Mouse (Mus musculus) limb, embryonic 14.5 days (tissue): Measurements from ENCODE around the gene Olfr62. TPM values are rescaled to one million over a fixed set of nuclear protein-coding genes. Genes with fewer than 3 reads are reported as not detected.

ENCODE experiments used
- ATAC-seq: fragments of 200-750 bp; cut with Nextera tagmentation; 2 replicates; pipeline ENCODE4 v1.8.0; 2017; ENCODE audit warnings: low read depth, moderate number of reproducible peaks, moderate TSS enrichment; ENCODE audit not compliant: low FRiP score
- DNase-seq: peaks from one replicate; pipeline ENCODE4 v3.0.0-alpha.2; 2015; ENCODE audit warnings: low spot score
- H3K27ac ChIP-seq: fragments of 300-500 bp; sonication (generic); replicated peaks from 2 replicates; pipeline ENCODE4 v1.5.1; 2014; ENCODE audit warnings: low read depth, mild to moderate bottlenecking, low read length, moderate library complexity, mixed read lengths
- H3K27me3 ChIP-seq: fragments of 300-500 bp; sonication (generic); 2 replicates; pipeline ENCODE4 v1.6.1; 2014; ENCODE audit warnings: low read length, mixed read lengths; ENCODE audit not compliant: control insufficient read depth, insufficient read depth
- H3K36me3 ChIP-seq: fragments of 300-500 bp; sonication (generic); 2 replicates; pipeline ENCODE4 v1.6.1; 2014; ENCODE audit warnings: mild to moderate bottlenecking, low read length, moderate library complexity, mixed read lengths; ENCODE audit not compliant: control insufficient read depth, insufficient read depth
- H3K4me1 ChIP-seq: fragments of 300-500 bp; sonication (generic); 2 replicates; pipeline ENCODE4 v1.6.1; 2014; ENCODE audit warnings: antibody characterized with exemption, low read length, mixed read lengths; ENCODE audit not compliant: control insufficient read depth, insufficient read depth
- H3K4me2 ChIP-seq: fragments of 300-500 bp; sonication (generic); replicated peaks from 2 replicates; pipeline ENCODE4 v1.6.1; 2014; ENCODE audit warnings: low read depth, mild to moderate bottlenecking, low read length, moderate library complexity; ENCODE audit not compliant: severe bottlenecking
- H3K4me3 ChIP-seq: fragments of 300-500 bp; sonication (generic); replicated peaks from 2 replicates; pipeline ENCODE4 v1.5.1; 2014; ENCODE audit warnings: low read length
- H3K9ac ChIP-seq: fragments of 300-500 bp; sonication (generic); 2 replicates; pipeline ENCODE4 v1.6.1; 2014; ENCODE audit warnings: mild to moderate bottlenecking, low read depth, low read length, moderate library complexity; ENCODE audit not compliant: severe bottlenecking
- H3K9me3 ChIP-seq: fragments of 300-500 bp; sonication (generic); 2 replicates; pipeline ENCODE4 v1.6.1; 2016; ENCODE audit warnings: low read length; ENCODE audit not compliant: control insufficient read depth
- POLR2A ChIP-seq: fragments of 200-500 bp; IDR thresholded peaks from 2 replicates; pipeline ENCODE4 v1.8.0; 2012; ENCODE audit warnings: inconsistent platforms, mild to moderate bottlenecking, moderate library complexity, borderline replicate concordance; ENCODE audit not compliant: insufficient read depth, insufficient read length; ENCODE audit errors: extremely low read depth
- WGBS: fragments of 180-500 bp; shearing (Covaris S2); extraction: QIAGEN DNeasy Blood & Tissue Kit; methylation state at CpG from one replicate; pipeline ENCODE4 v1.1.7; 2014; 5-methylcytosine and 5-hydroxymethylcytosine counted together
- polyA plus RNA-seq, 2 experiments: library from polyadenylated mRNA; depleted of rRNA in 1 of 2; stranded (reverse) in 1 of 2; unstranded in 1 of 2; fragments of >200 nt; fragmentation: Nextera tagmentation in 1 of 2; extraction: Ambion mirVana in 1 of 2; gene quantifications; 2 replicates each; pipeline versions ENCODE4 v1.2.1 to v1.2.3; 2012 to 2014

The Olfr62 gene
- polyA plus RNA-seq, 2 experiments: not detected

GRCm38 (mm10) chr4:118687086-118687485 lies 28.3 kb downstream of the Olfr62 start:
- Histone ChIP-seq H3K4me3 (no peak overlapping the region), H3K4me2 (no peak overlapping the region), H3K4me1 (no peaks in the 10 kb centered on the region), H3K9ac (no peak overlapping the region), H3K36me3 (no peaks in the 10 kb centered on the region), H3K9me3 (no peaks in the 10 kb centered on the region), H3K27me3 (no peaks in the 10 kb centered on the region), H3K27ac (no peak overlapping the region)
- DNase-seq (no peak), ATAC-seq (no peak)
- 52% methylated on average over 2 of the region's 2 CpGs for WGBS
- TF ChIP-seq POLR2A: no peak

- DNase-seq (no peak), ATAC-seq (no peak)
- Histone ChIP-seq H3K4me3 (no peak within 1 kb of the TSS), H3K27me3 (no peaks in the 10 kb centered on the region), H3K4me2 (0 out of 2 replicates have a peak within 1 kb of the TSS, but pooled peaks have one; percentile 19), H3K36me3 (no peaks in the 10 kb centered on the region), H3K9ac (no peak within 1 kb of the TSS), H3K9me3 (no peaks in the 10 kb centered on the region), H3K27ac (peak within 1 kb of the TSS; percentile 48; the same call in 1 of the 2 replicates), H3K4me1 (peaks cover 7% of the 10 kb centered on the region; the same call in 1 of the 2 replicates)
- 33% methylated on average over 12 of the region's 12 CpGs for WGBS
- no peak for TF ChIP-seq POLR2A
These were observed 33.7 kb downstream of the Olfr62 start, which contains the start of gene Olfr1342 for GRCm38 (mm10) chr4:118692412-118692973. TSS of gene Olfr1342 (minus strand) at chr4:118692756.

GRCm38 (mm10) chr4:118693812-118694211 lies 35.1 kb downstream of the Olfr62 start:
- DNase-seq: no peak
- Histone ChIP-seq H3K36me3 (no peaks in the 10 kb centered on the region), H3K9me3 (no peaks in the 10 kb centered on the region), H3K4me2 (no peak overlapping the region), H3K9ac (no peak overlapping the region), H3K27me3 (no peaks in the 10 kb centered on the region), H3K4me3 (no peak overlapping the region), H3K4me1 (peaks cover 7% of the 10 kb centered on the region; the same call in 1 of the 2 replicates), H3K27ac (no peak overlapping the region)
- no peak for TF ChIP-seq POLR2A
- WGBS: 60% methylated on average over 2 of the region's 2 CpGs
- ATAC-seq: no peak

GRCm38 (mm10) chr4:118703223-118703622 lies 44.5 kb downstream of the Olfr62 start, which contains the start of gene Olfr1341:
TSS of gene Olfr1341 (plus strand) at chr4:118703523.
- no peak within 1 kb of the TSS for H3K4me2 ChIP-seq
- H3K4me1 ChIP-seq: no peaks in the 10 kb centered on the region
- ATAC-seq (no peak), DNase-seq (no peak)
- no peak for TF ChIP-seq POLR2A
- WGBS: 73% methylated on average over 3 of the region's 3 CpGs
- H3K9ac ChIP-seq: no peak within 1 kb of the TSS
- H3K27me3 ChIP-seq: no peaks in the 10 kb centered on the region
- no peak within 1 kb of the TSS for H3K27ac ChIP-seq
- H3K4me3 ChIP-seq: no peak within 1 kb of the TSS
- H3K9me3 ChIP-seq: no peaks in the 10 kb centered on the region
- H3K36me3 ChIP-seq: no peaks in the 10 kb centered on the region

GRCm38 (mm10) chr4:118708086-118708485 lies 49.3 kb downstream of the Olfr62 start:
- 80% methylated on average over 5 of the region's 5 CpGs for WGBS
- H3K36me3 ChIP-seq: no peaks in the 10 kb centered on the region
- no peak overlapping the region for H3K27ac ChIP-seq
- no peak for DNase-seq
- H3K9ac ChIP-seq: no peak overlapping the region
- no peaks in the 10 kb centered on the region for H3K9me3 ChIP-seq
- TF ChIP-seq POLR2A: no peak
- H3K4me1 ChIP-seq: no peaks in the 10 kb centered on the region
- no peaks in the 10 kb centered on the region for H3K27me3 ChIP-seq
- no peak overlapping the region for H3K4me3 ChIP-seq
- no peak overlapping the region for H3K4me2 ChIP-seq
- ATAC-seq: no peak
